Mouse (Mus musculus): ENCODE data around the gene Kcnd3. TPM values are rescaled to one million over a fixed set of nuclear protein-coding genes. Genes with fewer than 3 reads are reported as not detected.

Kcnd3 gene
- polyA plus RNA-seq, 1 experiment from 2014 or later: 1.1 TPM

DNA sequence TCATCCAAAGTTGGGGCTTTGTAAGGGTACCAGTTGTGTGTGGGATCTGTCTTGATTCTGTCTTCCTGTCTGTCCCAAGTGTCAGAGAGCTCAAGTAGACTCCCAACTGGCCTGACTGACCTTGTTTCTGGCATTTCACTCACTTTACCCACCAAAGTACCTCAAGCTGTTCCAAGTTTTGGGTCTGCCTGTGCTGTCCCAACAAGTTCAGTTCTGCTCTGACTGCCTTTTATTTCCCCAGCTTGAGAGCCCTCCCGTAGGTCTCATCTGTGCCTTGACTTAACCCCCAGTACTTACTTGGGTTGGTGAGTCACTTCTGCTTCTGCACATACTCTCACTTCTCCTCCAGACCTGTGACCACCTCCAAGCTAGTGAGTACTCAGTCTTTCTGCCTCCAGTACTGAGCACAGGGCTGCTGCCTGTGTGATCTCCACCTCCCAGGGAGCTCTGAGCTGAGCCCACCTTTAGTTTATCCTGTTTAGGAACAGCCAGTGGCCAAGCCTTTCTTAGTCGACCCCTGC lies 269.6 kb downstream of the Kcnd3 start:
- no peaks in the 10 kb centered on the region for H3K9me3 ChIP-seq
- 72% methylated on average over 2 of the region's 2 CpGs for WGBS
- H3K4me1 ChIP-seq: peaks cover 12% of the 10 kb centered on the region; the same call in 1 of the 2 replicates
- no peaks in the 10 kb centered on the region for H3K36me3 ChIP-seq
- ATAC-seq (ENCODE audit: insufficient number of reproducible peaks, insufficient read depth, low FRiP score, low TSS enrichment): no peak
- no peak overlapping the region for H3K27ac ChIP-seq
- no peak overlapping the region for H3K4me3 ChIP-seq
- H3K4me2 ChIP-seq (replicated peaks): no peak overlapping the region
- no peak overlapping the region for H3K9ac ChIP-seq
- H3K27me3 ChIP-seq: no peaks in the 10 kb centered on the region

- Histone ChIP-seq H3K9me3 (no peaks in the 10 kb centered on the region), H3K4me1 (peaks cover 11% of the 10 kb centered on the region; the same call in 1 of the 2 replicates), H3K9ac (no peak overlapping the region), H3K36me3 (no peaks in the 10 kb centered on the region), H3K4me3 (no peak overlapping the region), H3K4me2 (replicated peaks) (no peak overlapping the region), H3K27me3 (no peaks in the 10 kb centered on the region), H3K27ac (no peak overlapping the region)
- no peak for ATAC-seq (ENCODE audit: insufficient number of reproducible peaks, insufficient read depth, low FRiP score, low TSS enrichment)
- WGBS: 86% methylated on average over 3 of the region's 3 CpGs
These were observed 270.4 kb downstream of the Kcnd3 start for GRCm38 (mm10) chr3:105722510-105722909.

Other genes starting within 250 kb of the Kcnd3 start
- 44.6 and 45.8 TPM in 2 replicates for gene Ddx20, start 235.2 kb downstream of the Kcnd3 start, polyA plus RNA-seq (2016; fragmentation: Nextera tagmentation; extraction: Ambion mirVana)